9 mouse cellular contexts compared by ENCODE assay signal in the genomic region with DNA sequence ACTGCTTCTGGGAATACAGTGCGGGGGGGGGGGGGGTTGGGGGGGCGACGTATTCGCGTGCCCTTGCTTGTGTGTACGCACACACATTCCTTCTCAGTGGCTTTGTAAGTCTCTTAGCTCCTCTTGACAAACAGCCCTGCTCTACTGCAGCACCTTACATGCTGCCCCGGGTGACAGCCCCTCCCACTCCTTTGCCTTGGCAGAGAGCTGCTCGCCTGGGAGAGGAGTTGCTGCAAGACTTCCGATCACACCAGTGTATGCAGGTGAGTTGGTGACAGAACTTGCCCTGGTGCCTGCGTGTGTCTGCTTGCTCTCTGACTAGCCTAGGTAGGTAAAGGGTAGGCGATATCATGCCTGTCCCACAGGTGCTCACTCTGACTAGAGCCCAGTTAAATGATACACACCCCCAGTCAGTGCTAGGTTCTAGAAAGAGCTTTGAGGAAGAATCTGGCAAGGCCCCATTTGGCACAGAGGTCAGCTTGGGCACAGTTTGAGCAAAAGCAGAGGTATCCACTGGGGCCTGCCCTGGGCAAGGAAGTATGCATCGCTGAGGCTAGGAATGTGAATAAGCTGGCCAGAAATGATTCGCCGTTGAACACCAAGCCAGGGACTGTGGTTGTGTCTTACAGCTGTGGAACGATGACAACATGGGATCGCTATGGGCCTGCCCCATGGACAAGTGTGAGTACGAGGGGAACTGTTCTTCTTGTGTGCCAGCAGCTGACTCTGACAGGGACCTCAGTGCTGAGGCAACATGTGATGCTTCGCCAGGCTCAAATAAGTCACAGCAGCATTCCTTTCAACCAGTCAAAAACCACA. TPM values are rescaled to one million over a fixed set of nuclear protein-coding genes. Genes with fewer than 3 reads are reported as not detected.
DNase-seq lines count a peak whose midpoint lies in the region; ATAC-seq and TF ChIP-seq lines count a peak whose summit lies in the region.
"Had no signal": no experiment of that assay in that cellular context is flagged by ENCODE, and none has a peak within 500 bp of the region (broad histone marks: within the 10 kb centered on the region; RNA-seq: fewer than 3 reads in every experiment).

No protein-coding gene starts in this region.

- no peaks in the 10 kb centered on the region for H3K79me2 ChIP-seq in myocyte (ENCODE audit: control insufficient read depth, insufficient read depth)

- peaks cover 19% of the 10 kb centered on the region for H3K4me1 ChIP-seq in limb, embryonic 15.5 days
- H3K4me1 ChIP-seq in limb, embryonic 10.5 days, result peaks cover 21% of the 10 kb centered on the region
- H3K4me1 ChIP-seq in embryonic fibroblast, embryonic 13.5 days (ENCODE audit: control insufficient read depth, insufficient read depth, low read length), result peaks cover 6% of the 10 kb centered on the region

- H3ac ChIP-seq in myocyte (ENCODE audit: control insufficient read depth, insufficient read length), result no peak overlapping the region

- no peak overlapping the region for H3K4me2 ChIP-seq in limb, embryonic 15.5 days
- H3K4me2 ChIP-seq in myocyte (ENCODE audit: low read depth), result peak overlapping the region; percentile 66
- H3K4me2 ChIP-seq: embryonic facial prominence, embryonic 15.5 days had no signal

- DNase-seq in limb, embryonic 10.5 days (ENCODE audit: low spot score), result no peak
- peak; percentile 58 to 66 for DNase-seq in kidney, adult 8-10 months
- DNase-seq in thymus, postnatal 25 days, result no peak
- DNase-seq in T-cell, adult 2 months (ENCODE audit: low spot score), result no peak
- DNase-seq in layer of hippocampus, postnatal 36 days, result no peak

- no peaks in the 10 kb centered on the region for H3K9me3 ChIP-seq in limb, embryonic 15.5 days
- H3K9me3 ChIP-seq in limb, embryonic 10.5 days (replicated peaks), result no peaks in the 10 kb centered on the region
- H3K9me3 ChIP-seq: embryonic facial prominence, embryonic 15.5 days had no signal

- no peak overlapping the region for H3K4me3 ChIP-seq in limb, embryonic 15.5 days
- H3K4me3 ChIP-seq in limb, embryonic 10.5 days, result no peak overlapping the region
- H3K4me3 ChIP-seq in embryonic fibroblast, embryonic 13.5 days (ENCODE audit: insufficient read depth, low read length), result no peak overlapping the region
- no peak overlapping the region for H3K4me3 ChIP-seq in myocyte

- peak; percentile 13; the same call in 1 of the 2 replicates for ATAC-seq in limb, embryonic 15.5 days (ENCODE audit: insufficient number of reproducible peaks, low FRiP score, low TSS enrichment, low read depth)

- peaks cover 38% of the 10 kb centered on the region for H3K27me3 ChIP-seq in limb, embryonic 15.5 days
- peaks cover 58% of the 10 kb centered on the region for H3K27me3 ChIP-seq in limb, embryonic 10.5 days (ENCODE audit: low read depth, poor library complexity, severe bottlenecking)
- no peaks in the 10 kb centered on the region for H3K27me3 ChIP-seq in myocyte (ENCODE audit: control insufficient read depth, insufficient read depth, insufficient read length)

- peak overlapping the region; percentile 39 for H3K27ac ChIP-seq in limb, embryonic 15.5 days
- no peak overlapping the region for H3K27ac ChIP-seq in limb, embryonic 10.5 days
- peak overlapping the region; percentile 65; the same call in 1 of the 2 replicates for H3K27ac ChIP-seq in embryonic fibroblast, embryonic 13.5 days (ENCODE audit: insufficient read depth, low read length)
- H3K27ac ChIP-seq: embryonic facial prominence, embryonic 15.5 days had no signal

- 48% methylated on average over 18 of the region's 18 CpGs for WGBS in limb, embryonic 15.5 days
- WGBS in limb, embryonic 10.5 days, result 63% methylated on average over 18 of the region's 18 CpGs

- H3K9ac ChIP-seq in limb, embryonic 15.5 days, result no peak overlapping the region
- H3K9ac ChIP-seq: embryonic facial prominence, embryonic 15.5 days had no signal

- TF ChIP-seq POLR2A in embryonic fibroblast, embryonic 13.5 days (IDR thresholded peaks at IDR 0.05; ENCODE audit: low read depth, low read length), result no peak
- no peak for TF ChIP-seq POLR2A in myocyte (IDR thresholded peaks at IDR 0.05; ENCODE audit: insufficient read length, low read depth)

- no peak for TF ChIP-seq CTCF in embryonic fibroblast, embryonic 13.5 days (IDR thresholded peaks at IDR 0.05; ENCODE audit: borderline replicate concordance, insufficient read depth, low read length)

- no peaks in the 10 kb centered on the region for H3K36me3 ChIP-seq in limb, embryonic 15.5 days
- H3K36me3 ChIP-seq in limb, embryonic 10.5 days, result no peaks in the 10 kb centered on the region
- H3K36me3 ChIP-seq in myocyte (ENCODE audit: control insufficient read depth, insufficient read depth), result peaks cover 4% of the 10 kb centered on the region
- H3K36me3 ChIP-seq: embryonic facial prominence, embryonic 15.5 days had no signal

TF ChIP-seq in myocyte, 11 proteins besides CTCF, POLR2A, EP300 and RAD21:
- TF ChIP-seq SRF (IDR thresholded peaks at IDR 0.05; ENCODE audit: control insufficient read depth, insufficient read length, low read depth) (peak; percentile 22), TCF3 (IDR thresholded peaks at IDR 0.05; ENCODE audit: insufficient read length, low read depth) (no peak), MAX (IDR thresholded peaks at IDR 0.05; ENCODE audit: low read depth) (peak; percentile 22), POLR2AphosphoS2 (IDR thresholded peaks at IDR 0.05; ENCODE audit: insufficient read length, low read depth) (no peak), MYOG (IDR thresholded peaks at IDR 0.05; ENCODE audit: control insufficient read depth in 1 of 3, insufficient read depth in 1 of 3, insufficient read length in 2 of 3, low read depth in 2 of 3) (peak; percentile 90 to 97 (median 93)), TCF12 (IDR thresholded peaks at IDR 0.05; ENCODE audit: insufficient read depth, poor library complexity, severe bottlenecking) (peak; percentile 54), E2F4 (IDR thresholded peaks at IDR 0.05; ENCODE audit: insufficient read depth) (no peak), MYOD1 (IDR thresholded peaks at IDR 0.05; ENCODE audit: control insufficient read depth in 1 of 3, insufficient read length in 2 of 3, low read depth in 2 of 3) (peak; percentile 6 to 95 (median 91)), REST (IDR thresholded peaks at IDR 0.05; ENCODE audit: insufficient read depth, insufficient read length) (no peak), USF1 (IDR thresholded peaks at IDR 0.05; ENCODE audit: low read depth) (peak; percentile 78), CEBPB (IDR thresholded peaks at IDR 0.05; ENCODE audit: insufficient read depth, poor library complexity, severe bottlenecking) (0 out of 2 replicates have a peak, but pooled peaks have one; percentile 24)
TF ChIP-seq in myocyte: peak in this region for 7.

RNA-seq across cellular contexts. Expression of a gene that starts 2.3 kb away (rescaled TPM):
- 22.1 and 27.2 TPM in 2 replicates for polyA plus RNA-seq in limb, embryonic 15.5 days (2015; fragmentation: Nextera tagmentation; extraction: Ambion mirVana)
- 16.2 and 17.4 TPM in 2 replicates for polyA plus RNA-seq in limb, embryonic 10.5 days (2016; fragmentation: Nextera tagmentation; extraction: Ambion mirVana)
- 27.5 and 34.4 TPM in 2 replicates for polyA plus RNA-seq in embryonic fibroblast, embryonic 13.5 days (2011; ENCODE audit: insufficient read length, low read depth, missing spikeins)
- 78.2 TPM for polyA plus RNA-seq in myocyte (2012; fragmentation: generic; extraction: Trizol)
- 100 to 1,000 TPM; 122 to 133 TPM for total RNA-seq in layer of hippocampus, postnatal 36 days (2021)

RNA-seq across cellular contexts. Expression of a gene that starts 9.5 kb away (rescaled TPM):
- 58.4 and 63.5 TPM in 2 replicates for polyA plus RNA-seq in limb, embryonic 15.5 days (2015; fragmentation: Nextera tagmentation; extraction: Ambion mirVana)
- polyA plus RNA-seq in limb, embryonic 10.5 days (2016; fragmentation: Nextera tagmentation; extraction: Ambion mirVana), result 3.4 and 4.0 TPM in 2 replicates
- 20.7 and 23.5 TPM in 2 replicates for polyA plus RNA-seq in embryonic fibroblast, embryonic 13.5 days (2011; ENCODE audit: insufficient read length, low read depth, missing spikeins)
- polyA plus RNA-seq in myocyte (2012; fragmentation: generic; extraction: Trizol), result 73.0 TPM
- 1 to 10 TPM; 6.4 to 9.7 TPM for total RNA-seq in layer of hippocampus, postnatal 36 days (2021)

RNA-seq across cellular contexts. Expression of a gene that starts 21.0 kb away (rescaled TPM):
- 0.44 and 0.61 TPM in 2 replicates for polyA plus RNA-seq in limb, embryonic 15.5 days (2015; fragmentation: Nextera tagmentation; extraction: Ambion mirVana)
- 0.60 and 0.73 TPM in 2 replicates for polyA plus RNA-seq in limb, embryonic 10.5 days (2016; fragmentation: Nextera tagmentation; extraction: Ambion mirVana)
- not detected in 2 replicates for polyA plus RNA-seq in embryonic fibroblast, embryonic 13.5 days (2011; ENCODE audit: insufficient read length, low read depth, missing spikeins)
- polyA plus RNA-seq in myocyte (2012; fragmentation: generic; extraction: Trizol), result 0.22 TPM
- 10 to 100 TPM; 52.8 to 54.1 TPM for total RNA-seq in layer of hippocampus, postnatal 36 days (2021)

RNA-seq across cellular contexts. Expression of a gene that starts 22.5 kb away (rescaled TPM):
- 8.9 and 9.7 TPM in 2 replicates for polyA plus RNA-seq in limb, embryonic 15.5 days (2015; fragmentation: Nextera tagmentation; extraction: Ambion mirVana)
- polyA plus RNA-seq in limb, embryonic 10.5 days (2016; fragmentation: Nextera tagmentation; extraction: Ambion mirVana), result 2.2 and 2.3 TPM in 2 replicates
- not detected in 2 replicates for polyA plus RNA-seq in embryonic fibroblast, embryonic 13.5 days (2011; ENCODE audit: insufficient read length, low read depth, missing spikeins)
- polyA plus RNA-seq in myocyte (2012; fragmentation: generic; extraction: Trizol), result not detected
- total RNA-seq in layer of hippocampus, postnatal 36 days (2021), result under 1 TPM; 0.25 to 0.27 TPM

RNA-seq across cellular contexts. Expression of a gene that starts 38.4 kb away (rescaled TPM):
- polyA plus RNA-seq in limb, embryonic 15.5 days (2015; fragmentation: Nextera tagmentation; extraction: Ambion mirVana), result 85.0 and 88.5 TPM in 2 replicates
- polyA plus RNA-seq in limb, embryonic 10.5 days (2016; fragmentation: Nextera tagmentation; extraction: Ambion mirVana), result 90.3 and 98.5 TPM in 2 replicates
- 48.6 and 48.9 TPM in 2 replicates for polyA plus RNA-seq in embryonic fibroblast, embryonic 13.5 days (2011; ENCODE audit: insufficient read length, low read depth, missing spikeins)
- 92.7 TPM for polyA plus RNA-seq in myocyte (2012; fragmentation: generic; extraction: Trizol)
- 10 to 100 TPM; 43.4 to 50.6 TPM for total RNA-seq in layer of hippocampus, postnatal 36 days (2021)

Comparison
In these comparisons a context has a peak if more than half of its experiments do, and no peak if none do; other contexts are left out.
1. DNase-seq: peak in kidney, adult 8-10 months (2 of 2); none in limb, embryonic 10.5 days (single experiment), thymus, postnatal 25 days (single experiment), T-cell, adult 2 months (single experiment) and layer of hippocampus, postnatal 36 days (0 of 2).